Mouse (Mus musculus): Measurements from ENCODE around the gene Dab1. TPM values are rescaled to one million over a fixed set of nuclear protein-coding genes. Genes with fewer than 3 reads are reported as not detected.

The Dab1 gene
- polyA plus RNA-seq, 1 experiment from 2014 or later = 106 TPM

- H3K27me3 ChIP-seq (replicated peaks; ENCODE audit: control insufficient read depth, insufficient read depth, low read length) = no peaks in the 10 kb centered on the region
- no peaks in the 10 kb centered on the region for H3K4me1 ChIP-seq (ENCODE audit: control insufficient read depth, insufficient read depth, low read length)
- H3K27ac ChIP-seq (ENCODE audit: low read depth, low read length) = no peak overlapping the region
- H3K9me3 ChIP-seq (replicated peaks; ENCODE audit: control insufficient read depth, low read length) = no peaks in the 10 kb centered on the region
- no peak overlapping the region for H3K4me3 ChIP-seq (ENCODE audit: low read depth, low read length)
- DNase-seq (ENCODE audit: low spot score) = no peak
- H3K36me3 ChIP-seq (ENCODE audit: control insufficient read depth, insufficient read depth, low read length) = no peaks in the 10 kb centered on the region
- H3K9ac ChIP-seq (ENCODE audit: low read length) = no peak overlapping the region
- ATAC-seq = no peak
- no peak overlapping the region for H3K4me2 ChIP-seq (ENCODE audit: low read length)
Measured at GRCm38 (mm10) chr4:104153637-104154036, 534.5 kb downstream of the Dab1 start.

- H3K27me3 ChIP-seq (replicated peaks; ENCODE audit: control insufficient read depth, insufficient read depth, low read length) = no peaks in the 10 kb centered on the region
- no peak overlapping the region for H3K4me3 ChIP-seq (ENCODE audit: low read depth, low read length)
- no peak overlapping the region for H3K4me2 ChIP-seq (ENCODE audit: low read length)
- 61% methylated on average over 3 of the region's 3 CpGs for whole genome bisulfite sequencing
- no peak for ATAC-seq
- no peaks in the 10 kb centered on the region for H3K36me3 ChIP-seq (ENCODE audit: control insufficient read depth, insufficient read depth, low read length)
- no peak for DNase-seq (ENCODE audit: low spot score)
- H3K27ac ChIP-seq (ENCODE audit: low read depth, low read length) = no peak overlapping the region
- H3K9ac ChIP-seq (ENCODE audit: low read length) = no peak overlapping the region
- H3K4me1 ChIP-seq (ENCODE audit: control insufficient read depth, insufficient read depth, low read length) = no peaks in the 10 kb centered on the region
- H3K9me3 ChIP-seq (replicated peaks; ENCODE audit: control insufficient read depth, low read length) = no peaks in the 10 kb centered on the region
Measured at GRCm38 (mm10) chr4:104178067-104178466, 558.9 kb downstream of the Dab1 start.

- Histone ChIP-seq H3K27me3 (replicated peaks; ENCODE audit: control insufficient read depth, insufficient read depth, low read length) (no peaks in the 10 kb centered on the region), H3K4me3 (ENCODE audit: low read depth, low read length) (no peak overlapping the region), H3K4me2 (ENCODE audit: low read length) (no peak overlapping the region), H3K36me3 (ENCODE audit: control insufficient read depth, insufficient read depth, low read length) (no peaks in the 10 kb centered on the region), H3K9ac (ENCODE audit: low read length) (no peak overlapping the region), H3K27ac (ENCODE audit: low read depth, low read length) (no peak overlapping the region), H3K9me3 (replicated peaks; ENCODE audit: control insufficient read depth, low read length) (no peaks in the 10 kb centered on the region), H3K4me1 (ENCODE audit: control insufficient read depth, insufficient read depth, low read length) (no peaks in the 10 kb centered on the region)
- 47% methylated on average over 4 of the region's 4 CpGs for WGBS
- no peak for ATAC-seq
- DNase-seq (ENCODE audit: low spot score) = peak; percentile 51
Measured at GRCm38 (mm10) chr4:104186311-104186710, 567.2 kb downstream of the Dab1 start.

- no peak for DNase-seq (ENCODE audit: low spot score)
- no peaks in the 10 kb centered on the region for H3K27me3 ChIP-seq (replicated peaks; ENCODE audit: control insufficient read depth, insufficient read depth, low read length)
- H3K9me3 ChIP-seq (replicated peaks; ENCODE audit: control insufficient read depth, low read length) = no peaks in the 10 kb centered on the region
- no peak overlapping the region for H3K4me2 ChIP-seq (ENCODE audit: low read length)
- H3K4me1 ChIP-seq (ENCODE audit: control insufficient read depth, insufficient read depth, low read length) = no peaks in the 10 kb centered on the region
- H3K9ac ChIP-seq (ENCODE audit: low read length) = no peak overlapping the region
- H3K36me3 ChIP-seq (ENCODE audit: control insufficient read depth, insufficient read depth, low read length) = no peaks in the 10 kb centered on the region
- H3K27ac ChIP-seq (ENCODE audit: low read depth, low read length) = no peak overlapping the region
- no peak overlapping the region for H3K4me3 ChIP-seq (ENCODE audit: low read depth, low read length)
- 88% methylated on average over 8 of the region's 8 CpGs for WGBS
- ATAC-seq = no peak
Measured at GRCm38 (mm10) chr4:104198635-104199034, 579.5 kb downstream of the Dab1 start.

GRCm38 (mm10) chr4:104201686-104202085 lies 582.5 kb downstream of the Dab1 start:
- Histone ChIP-seq H3K4me1 (ENCODE audit: control insufficient read depth, insufficient read depth, low read length) (peaks cover 4% of the 10 kb centered on the region), H3K27me3 (replicated peaks; ENCODE audit: control insufficient read depth, insufficient read depth, low read length) (no peaks in the 10 kb centered on the region), H3K27ac (ENCODE audit: low read depth, low read length) (no peak overlapping the region), H3K36me3 (ENCODE audit: control insufficient read depth, insufficient read depth, low read length) (no peaks in the 10 kb centered on the region), H3K4me3 (ENCODE audit: low read depth, low read length) (no peak overlapping the region), H3K9ac (ENCODE audit: low read length) (no peak overlapping the region), H3K9me3 (replicated peaks; ENCODE audit: control insufficient read depth, low read length) (no peaks in the 10 kb centered on the region), H3K4me2 (ENCODE audit: low read length) (no peak overlapping the region)
- DNase-seq (ENCODE audit: low spot score) (no peak), ATAC-seq (no peak)
- WGBS = 76% methylated on average over 5 of the region's 5 CpGs

- no peak for DNase-seq (ENCODE audit: low spot score)
- H3K4me2 ChIP-seq (ENCODE audit: low read length) = no peak overlapping the region
- WGBS = 38% methylated on average over 6 of the region's 6 CpGs
- no peak overlapping the region for H3K9ac ChIP-seq (ENCODE audit: low read length)
- H3K4me3 ChIP-seq (ENCODE audit: low read depth, low read length) = no peak overlapping the region
- no peak for ATAC-seq
- no peak overlapping the region for H3K27ac ChIP-seq (ENCODE audit: low read depth, low read length)
- no peaks in the 10 kb centered on the region for H3K36me3 ChIP-seq (ENCODE audit: control insufficient read depth, insufficient read depth, low read length)
- no peaks in the 10 kb centered on the region for H3K9me3 ChIP-seq (replicated peaks; ENCODE audit: control insufficient read depth, low read length)
- H3K4me1 ChIP-seq (ENCODE audit: control insufficient read depth, insufficient read depth, low read length) = peaks cover 4% of the 10 kb centered on the region
- no peaks in the 10 kb centered on the region for H3K27me3 ChIP-seq (replicated peaks; ENCODE audit: control insufficient read depth, insufficient read depth, low read length)
Measured at GRCm38 (mm10) chr4:104204047-104204446, 584.9 kb downstream of the Dab1 start.

GRCm38 (mm10) chr4:104206639-104207038 lies 587.5 kb downstream of the Dab1 start:
- WGBS = 70% methylated on average over 5 of the region's 5 CpGs

GRCm38 (mm10) chr4:104209081-104209480 lies 589.9 kb downstream of the Dab1 start:
- 26% methylated on average over 2 of the region's 2 CpGs for WGBS

More at GRCm38 (mm10) chr4:104206639-104207038, 587.5 kb downstream of the Dab1 start:
- ATAC-seq (no peak), DNase-seq (ENCODE audit: low spot score) (peak; percentile 36)
- Histone ChIP-seq H3K4me1 (ENCODE audit: control insufficient read depth, insufficient read depth, low read length) (peaks cover 7% of the 10 kb centered on the region), H3K4me3 (ENCODE audit: low read depth, low read length) (no peak overlapping the region), H3K27ac (ENCODE audit: low read depth, low read length) (no peak overlapping the region), H3K4me2 (ENCODE audit: low read length) (no peak overlapping the region), H3K27me3 (replicated peaks; ENCODE audit: control insufficient read depth, insufficient read depth, low read length) (no peaks in the 10 kb centered on the region), H3K9me3 (replicated peaks; ENCODE audit: control insufficient read depth, low read length) (no peaks in the 10 kb centered on the region), H3K9ac (ENCODE audit: low read length) (no peak overlapping the region), H3K36me3 (ENCODE audit: control insufficient read depth, insufficient read depth, low read length) (no peaks in the 10 kb centered on the region)

GRCm38 (mm10) chr4:104210796-104211195 lies 591.6 kb downstream of the Dab1 start:
- WGBS = 94% methylated on average over 1 of the region's 1 CpGs
- Histone ChIP-seq H3K4me2 (ENCODE audit: low read length) (no peak overlapping the region), H3K36me3 (ENCODE audit: control insufficient read depth, insufficient read depth, low read length) (no peaks in the 10 kb centered on the region), H3K27ac (ENCODE audit: low read depth, low read length) (no peak overlapping the region), H3K4me3 (ENCODE audit: low read depth, low read length) (no peak overlapping the region), H3K27me3 (replicated peaks; ENCODE audit: control insufficient read depth, insufficient read depth, low read length) (no peaks in the 10 kb centered on the region), H3K9ac (ENCODE audit: low read length) (no peak overlapping the region), H3K4me1 (ENCODE audit: control insufficient read depth, insufficient read depth, low read length) (peaks cover 9% of the 10 kb centered on the region; the same call in 1 of the 2 replicates), H3K9me3 (replicated peaks; ENCODE audit: control insufficient read depth, low read length) (no peaks in the 10 kb centered on the region)
- ATAC-seq = no peak
- DNase-seq (ENCODE audit: low spot score) = no peak

More at GRCm38 (mm10) chr4:104209081-104209480, 589.9 kb downstream of the Dab1 start:
- Histone ChIP-seq H3K9ac (ENCODE audit: low read length) (no peak overlapping the region), H3K9me3 (replicated peaks; ENCODE audit: control insufficient read depth, low read length) (no peaks in the 10 kb centered on the region), H3K27ac (ENCODE audit: low read depth, low read length) (no peak overlapping the region), H3K4me3 (ENCODE audit: low read depth, low read length) (no peak overlapping the region), H3K27me3 (replicated peaks; ENCODE audit: control insufficient read depth, insufficient read depth, low read length) (no peaks in the 10 kb centered on the region), H3K4me2 (ENCODE audit: low read length) (no peak overlapping the region), H3K4me1 (ENCODE audit: control insufficient read depth, insufficient read depth, low read length) (peaks cover 8% of the 10 kb centered on the region), H3K36me3 (ENCODE audit: control insufficient read depth, insufficient read depth, low read length) (no peaks in the 10 kb centered on the region)
- DNase-seq (ENCODE audit: low spot score) = peak; percentile 35
- 0 out of 2 replicates have a peak, but pooled peaks have one; percentile 40 for ATAC-seq
